Mouse (Mus musculus) small intestine, adult 2 months (tissue): ENCODE measurements around the gene Stx11.

Experiments
- CTCF ChIP-seq: fragments of 200-500 bp; IDR thresholded peaks from 2 replicates; pipeline ENCODE4 v1.5.1; 2012; ENCODE audit warnings: low read depth, mild to moderate bottlenecking, control low read depth, inconsistent platforms, low read length, moderate library complexity, mixed read lengths; ENCODE audit not compliant: insufficient replicate concordance, insufficient read length; ENCODE audit errors: extremely low read depth
- POLR2A ChIP-seq: fragments of 200-500 bp; IDR thresholded peaks from 2 replicates; pipeline ENCODE4 v1.6.1; 2012; ENCODE audit warnings: low read depth, mild to moderate bottlenecking, control low read depth, inconsistent platforms, low read length, moderate library complexity

DNA sequence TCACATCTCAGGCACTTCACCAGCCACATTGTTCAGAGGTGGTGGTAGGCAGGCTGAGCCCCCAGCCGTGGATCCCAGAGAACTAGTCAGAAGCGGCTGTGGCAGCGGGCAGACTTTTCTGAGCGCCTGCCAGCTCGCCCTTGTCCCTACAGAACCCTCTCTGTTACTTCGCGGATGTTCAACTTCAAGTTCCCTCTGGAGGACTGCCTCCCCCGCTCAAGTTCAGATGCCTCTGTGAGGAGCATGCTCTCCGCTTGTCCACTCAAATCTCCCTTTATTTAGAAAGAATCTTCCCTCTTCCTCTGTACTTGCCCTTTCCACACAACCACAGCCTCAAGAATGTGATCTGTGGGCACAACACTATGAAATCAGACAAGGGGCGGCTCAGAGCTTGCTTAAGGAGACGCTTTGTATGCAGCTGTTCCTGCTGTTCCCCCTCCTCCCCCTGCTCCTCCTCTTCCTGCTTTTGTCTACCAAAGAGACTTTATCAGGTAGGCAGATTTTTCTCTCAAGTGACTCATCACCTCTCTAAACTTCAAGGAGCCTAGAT lies 52.0 kb downstream of the Stx11 start:
- TF ChIP-seq POLR2A (no peak), CTCF (no peak)
